ENCODE assay signal across 7 mouse cellular contexts in genomic region chr19:3913692-3914091, GRCm38 (mm10). TPM values are rescaled to one million over a fixed set of nuclear protein-coding genes. Genes with fewer than 3 reads are reported as not detected.
DNase-seq lines count a peak whose midpoint lies in the region; ATAC-seq and TF ChIP-seq lines count a peak whose summit lies in the region.

No protein-coding gene starts in this region.

- H3K4me3 ChIP-seq in lung, embryonic 16.5 days (ENCODE audit: low read length), result peak overlapping the region; percentile 82
- H3K4me3 ChIP-seq in forebrain, embryonic 10.5 days, result peak overlapping the region; percentile 62
- H3K4me3 ChIP-seq in limb, embryonic 11.5 days (ENCODE audit: low read depth, low read length), result peak overlapping the region; percentile 55
- H3K4me3 ChIP-seq in small intestine, adult 2 months (ENCODE audit: low read depth, low read length), result peak overlapping the region; percentile 9

- no peak for TF ChIP-seq POLR2A in small intestine, adult 2 months (IDR thresholded peaks at IDR 0.05; ENCODE audit: low read depth, low read length)

- no peaks in the 10 kb centered on the region for H3K27me3 ChIP-seq in lung, embryonic 16.5 days (ENCODE audit: control insufficient read depth, insufficient read depth, low read depth, low read length)
- H3K27me3 ChIP-seq in forebrain, embryonic 10.5 days (ENCODE audit: poor library complexity, severe bottlenecking), result no peaks in the 10 kb centered on the region
- H3K27me3 ChIP-seq in limb, embryonic 11.5 days (ENCODE audit: control insufficient read depth, insufficient read depth, low read length), result no peaks in the 10 kb centered on the region
- H3K27me3 ChIP-seq in small intestine, adult 2 months (ENCODE audit: control insufficient read depth, insufficient read depth, low read length), result no peaks in the 10 kb centered on the region

- 85% methylated on average over 8 of the region's 8 CpGs for WGBS in lung, embryonic 16.5 days
- WGBS in forebrain, embryonic 10.5 days, result 87% methylated on average over 8 of the region's 8 CpGs
- 85% methylated on average over 8 of the region's 8 CpGs for WGBS in limb, embryonic 11.5 days
- 78% methylated on average over 8 of the region's 8 CpGs for WGBS in small intestine, adult 2 months

- H3K27ac ChIP-seq in lung, embryonic 16.5 days (ENCODE audit: low read length), result no peak overlapping the region; the same call in 1 of the 2 replicates
- H3K27ac ChIP-seq in forebrain, embryonic 10.5 days, result peak overlapping the region; percentile 89
- H3K27ac ChIP-seq in limb, embryonic 11.5 days (replicated peaks; ENCODE audit: low read depth, low read length), result no peak overlapping the region
- H3K27ac ChIP-seq in small intestine, adult 2 months (ENCODE audit: insufficient read depth, low read depth, low read length), result no peak overlapping the region

- no peak for ATAC-seq in lung, embryonic 16.5 days (ENCODE audit: low read depth)
- ATAC-seq in limb, embryonic 11.5 days (ENCODE audit: insufficient number of reproducible peaks, low FRiP score, low TSS enrichment, low read depth), result no peak

- peaks cover 11% of the 10 kb centered on the region for H3K4me1 ChIP-seq in lung, embryonic 16.5 days (replicated peaks; ENCODE audit: control insufficient read depth, insufficient read depth, low read length)
- peaks cover 25% of the 10 kb centered on the region for H3K4me1 ChIP-seq in forebrain, embryonic 10.5 days
- H3K4me1 ChIP-seq in limb, embryonic 11.5 days (ENCODE audit: control insufficient read depth, insufficient read depth, low read length), result peaks cover 10% of the 10 kb centered on the region
- peaks cover 5% of the 10 kb centered on the region for H3K4me1 ChIP-seq in small intestine, adult 2 months (ENCODE audit: control insufficient read depth, insufficient read depth, insufficient read length, low read length)

- H3K4me2 ChIP-seq in lung, embryonic 16.5 days (ENCODE audit: low read depth, low read length), result peak overlapping the region; percentile 89
- H3K4me2 ChIP-seq in limb, embryonic 11.5 days (ENCODE audit: low read depth, severe bottlenecking), result peak overlapping the region; percentile 79

- no peak for TF ChIP-seq CTCF in small intestine, adult 2 months (IDR thresholded peaks at IDR 0.05; ENCODE audit: extremely low read depth, insufficient read length, insufficient replicate concordance, low read depth, low read length)

- H3K36me3 ChIP-seq in lung, embryonic 16.5 days (ENCODE audit: control insufficient read depth, insufficient read depth, low read length), result peaks cover 14% of the 10 kb centered on the region
- H3K36me3 ChIP-seq in forebrain, embryonic 10.5 days (replicated peaks), result peaks cover 26% of the 10 kb centered on the region
- H3K36me3 ChIP-seq in limb, embryonic 11.5 days (ENCODE audit: control insufficient read depth, insufficient read depth, low read length), result peaks cover 4% of the 10 kb centered on the region; the same call in 1 of the 2 replicates
- H3K36me3 ChIP-seq in small intestine, adult 2 months (ENCODE audit: control insufficient read depth, insufficient read depth, low read length), result peaks cover 22% of the 10 kb centered on the region

- DNase-seq in lung, adult 18-20 months, result no peak
- DNase-seq in forebrain, embryonic 10.5 days (ENCODE audit: extremely low spot score, low spot score), result no peak
- DNase-seq in limb, embryonic 11.5 days (ENCODE audit: low spot score), result no peak
- DNase-seq in c-Kit-positive CD71-positive TER-119-positive erythroid progenitor cells, embryonic 14.5 days (ENCODE audit: low spot score), result no peak
- no peak for DNase-seq in embryo, embryonic 9.5 days (ENCODE audit: extremely low spot score)

- H3K9me3 ChIP-seq in lung, embryonic 16.5 days (ENCODE audit: control insufficient read depth, low read length), result no peaks in the 10 kb centered on the region
- H3K9me3 ChIP-seq in forebrain, embryonic 10.5 days, result no peaks in the 10 kb centered on the region
- H3K9me3 ChIP-seq in limb, embryonic 11.5 days (ENCODE audit: control insufficient read depth, low read length), result no peaks in the 10 kb centered on the region

- H3K9ac ChIP-seq in lung, embryonic 16.5 days (ENCODE audit: low read length), result peak overlapping the region; percentile 72
- peak overlapping the region; percentile 75 for H3K9ac ChIP-seq in limb, embryonic 11.5 days (ENCODE audit: low read length)

RNA-seq across cellular contexts. Expression of gene Ndufs8, which starts 1.1 kb away (rescaled TPM):
- polyA plus RNA-seq in lung, embryonic 16.5 days (2015; fragmentation: Nextera tagmentation; extraction: Ambion mirVana), result 285 and 290 TPM in 2 replicates
- polyA plus RNA-seq in forebrain, embryonic 10.5 days (2016; fragmentation: Nextera tagmentation; extraction: Ambion mirVana), result 226 and 228 TPM in 2 replicates
- 259 and 263 TPM in 2 replicates for polyA plus RNA-seq in limb, embryonic 11.5 days (2014; fragmentation: Nextera tagmentation; extraction: Ambion mirVana)
- 303 and 423 TPM in 2 replicates for polyA plus RNA-seq in small intestine, adult 2 months (2012; rRNA removed)

RNA-seq across cellular contexts. Expression of gene Tcirg1, which starts 6.8 kb away (rescaled TPM):
- 56.8 and 60.5 TPM in 2 replicates for polyA plus RNA-seq in lung, embryonic 16.5 days (2015; fragmentation: Nextera tagmentation; extraction: Ambion mirVana)
- 17.2 and 17.9 TPM in 2 replicates for polyA plus RNA-seq in forebrain, embryonic 10.5 days (2016; fragmentation: Nextera tagmentation; extraction: Ambion mirVana)
- polyA plus RNA-seq in limb, embryonic 11.5 days (2014; fragmentation: Nextera tagmentation; extraction: Ambion mirVana), result 27.3 and 28.8 TPM in 2 replicates
- 107 and 148 TPM in 2 replicates for polyA plus RNA-seq in small intestine, adult 2 months (2012; rRNA removed)

RNA-seq across cellular contexts. Expression of gene Aldh3b1, which starts 15.9 kb away (rescaled TPM):
- 5.4 and 5.9 TPM in 2 replicates for polyA plus RNA-seq in lung, embryonic 16.5 days (2015; fragmentation: Nextera tagmentation; extraction: Ambion mirVana)
- 0.36 and 0.58 TPM in 2 replicates for polyA plus RNA-seq in forebrain, embryonic 10.5 days (2016; fragmentation: Nextera tagmentation; extraction: Ambion mirVana)
- 0.47 and 0.67 TPM in 2 replicates for polyA plus RNA-seq in limb, embryonic 11.5 days (2014; fragmentation: Nextera tagmentation; extraction: Ambion mirVana)
- polyA plus RNA-seq in small intestine, adult 2 months (2012; rRNA removed), result 32.8 and 43.0 TPM in 2 replicates

RNA-seq across cellular contexts. Expression of gene Unc93b1, which starts 21.3 kb away (rescaled TPM):
- 21.7 and 21.9 TPM in 2 replicates for polyA plus RNA-seq in lung, embryonic 16.5 days (2015; fragmentation: Nextera tagmentation; extraction: Ambion mirVana)
- 4.6 and 4.9 TPM in 2 replicates for polyA plus RNA-seq in forebrain, embryonic 10.5 days (2016; fragmentation: Nextera tagmentation; extraction: Ambion mirVana)
- 6.0 and 7.1 TPM in 2 replicates for polyA plus RNA-seq in limb, embryonic 11.5 days (2014; fragmentation: Nextera tagmentation; extraction: Ambion mirVana)
- polyA plus RNA-seq in small intestine, adult 2 months (2012; rRNA removed), result 108 and 140 TPM in 2 replicates

RNA-seq across cellular contexts. Expression of gene Aldh3b3, which starts 44.8 kb away (rescaled TPM):
- polyA plus RNA-seq in lung, embryonic 16.5 days (2015; fragmentation: Nextera tagmentation; extraction: Ambion mirVana), result 0.18 and 0.24 TPM in 2 replicates
- not detected in 2 replicates for polyA plus RNA-seq in forebrain, embryonic 10.5 days (2016; fragmentation: Nextera tagmentation; extraction: Ambion mirVana)
- not detected in 2 replicates for polyA plus RNA-seq in limb, embryonic 11.5 days (2014; fragmentation: Nextera tagmentation; extraction: Ambion mirVana)
- polyA plus RNA-seq in small intestine, adult 2 months (2012; rRNA removed), result not detected in 2 replicates

Comparison
In these comparisons a context has a peak if more than half of its experiments do, and no peak if none do; other contexts are left out.
1. H3K4me3 ChIP-seq: peak in every context shown above with its lines; median percentile 82 in lung, embryonic 16.5 days; 62 in forebrain, embryonic 10.5 days; 55 in limb, embryonic 11.5 days; 9 in small intestine, adult 2 months.